Mouse (Mus musculus) T-helper 2 cell (primary cell): ENCODE measurements around the gene Rgma.

Experiments
- in situ Hi-C: fragments of 300-600 bp; cut with MboI, MseI; formaldehyde crosslinking; loops from one replicate; pipeline ENCODE4 v1.15.1; 2025; ENCODE audit warnings: high pct_unique_total_duplicates

The Rgma gene

DNA sequence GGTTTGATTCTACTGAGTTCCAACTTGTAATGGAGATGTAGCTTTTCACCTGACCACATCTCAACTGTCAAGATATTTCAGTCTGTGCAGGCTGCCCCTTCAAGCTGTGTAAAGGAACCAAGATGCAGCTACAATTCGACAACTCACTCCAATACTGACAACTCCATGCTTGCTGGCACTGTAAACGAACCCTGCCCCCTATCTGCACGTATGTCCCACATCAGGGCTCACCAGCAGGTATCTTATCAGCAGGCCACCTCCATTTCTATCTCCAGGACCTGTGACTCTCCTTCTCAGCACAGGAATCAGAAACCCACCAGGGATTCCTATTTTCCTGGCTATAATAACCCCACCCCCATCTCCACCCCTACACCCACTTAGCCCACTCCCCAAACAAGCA, 53.2 kb downstream of the Rgma start:
- in situ Hi-C loops: no loop called here

DNA sequence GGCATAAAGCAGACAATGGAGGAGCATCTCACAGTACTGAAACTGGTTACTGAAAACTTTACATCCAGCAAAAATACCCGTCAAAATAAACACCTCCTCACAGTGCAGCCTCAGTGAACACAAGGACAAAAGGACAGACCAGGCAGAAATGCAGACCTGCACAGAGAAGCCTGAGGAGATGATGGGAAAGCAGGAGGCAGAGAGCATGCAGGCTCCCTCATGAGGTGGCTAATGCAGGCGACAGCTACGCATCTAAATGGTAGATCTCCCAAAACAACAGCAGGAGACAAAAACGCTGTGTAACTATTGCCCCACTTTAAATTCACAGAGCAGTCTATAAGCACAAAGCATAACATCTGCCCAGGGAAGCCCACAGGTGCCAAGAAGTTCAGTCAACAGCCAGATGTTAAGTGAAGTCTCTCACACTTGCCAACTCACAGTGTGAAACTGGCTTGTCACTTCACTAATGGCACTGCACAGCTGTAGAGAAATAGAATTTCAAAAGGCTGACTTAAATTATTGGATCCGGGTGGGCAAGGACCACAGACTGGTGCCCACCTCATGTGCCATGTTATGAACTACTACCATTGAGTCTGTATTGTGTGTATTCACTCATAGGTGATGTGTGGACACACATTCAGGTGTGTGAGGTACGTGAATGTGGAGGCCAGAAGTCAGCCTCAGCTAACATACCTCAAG, 58.5 kb downstream of the Rgma start:
- in situ Hi-C loops: loop anchor here (10.0 kb wide), 1 partner anchor 201 kb away; no protein-coding TSS in a partner anchor

DNA sequence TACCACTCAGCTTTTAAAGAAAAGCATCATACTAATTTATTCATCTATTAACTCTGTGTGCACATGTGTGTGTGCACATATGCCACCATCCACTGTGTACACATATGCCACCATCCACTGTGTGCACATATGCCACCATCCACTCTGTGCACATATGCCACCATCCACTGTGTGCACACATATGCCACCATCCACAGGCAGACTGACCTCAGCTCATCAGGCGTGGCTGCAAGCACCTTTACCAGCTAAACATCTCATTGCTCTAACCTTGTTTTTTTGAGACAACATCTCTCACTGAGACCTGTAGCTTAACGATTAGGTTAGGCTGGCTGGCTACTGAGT, 59.0 kb downstream of the Rgma start:
- in situ Hi-C loops: loop anchor here (10.0 kb wide), 1 partner anchor 200 kb away; no protein-coding TSS in a partner anchor

DNA sequence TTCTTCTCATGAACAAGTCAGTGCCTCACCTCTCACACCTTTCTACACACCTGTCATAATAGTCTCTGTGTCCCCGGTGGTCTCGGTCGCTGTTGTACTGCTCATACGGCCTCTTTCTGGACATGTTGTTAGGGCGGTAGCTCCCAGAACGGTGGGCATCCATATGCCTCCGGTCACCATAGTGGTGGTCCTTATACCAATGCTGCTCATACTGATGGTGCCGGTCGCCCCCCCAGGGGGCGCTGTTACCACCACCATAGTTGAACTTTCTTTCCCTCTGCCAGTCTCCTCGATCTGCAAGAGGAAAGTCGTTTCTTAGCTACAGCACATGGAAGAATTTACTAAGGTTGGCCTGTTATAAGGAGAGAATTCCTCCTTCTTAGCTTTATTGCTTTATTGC, 60.4 kb downstream of the Rgma start:
- in situ Hi-C loops: loop anchor here (10.0 kb wide), 1 partner anchor 199 kb away; no protein-coding TSS in a partner anchor

DNA sequence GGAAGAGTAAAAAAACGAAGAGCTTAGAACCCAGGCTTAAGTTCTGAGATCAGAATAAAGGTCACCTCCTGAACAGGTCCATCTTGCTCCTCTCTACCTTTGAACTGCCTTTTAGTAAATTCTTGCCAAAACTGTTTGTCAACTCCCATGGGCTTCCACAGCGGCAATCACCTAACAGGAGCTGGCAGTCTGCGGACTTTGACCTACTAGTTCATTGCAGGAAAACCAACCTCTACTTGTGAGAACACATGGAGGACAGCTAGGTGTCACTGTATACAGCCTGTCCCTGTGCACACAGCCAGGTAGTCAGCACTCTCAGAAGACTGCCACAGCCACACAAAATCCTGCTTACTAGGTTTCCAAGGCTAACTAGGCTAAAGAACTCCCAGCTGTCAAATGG, 66.5 kb downstream of the Rgma start:
- in situ Hi-C loops: no loop called here

DNA sequence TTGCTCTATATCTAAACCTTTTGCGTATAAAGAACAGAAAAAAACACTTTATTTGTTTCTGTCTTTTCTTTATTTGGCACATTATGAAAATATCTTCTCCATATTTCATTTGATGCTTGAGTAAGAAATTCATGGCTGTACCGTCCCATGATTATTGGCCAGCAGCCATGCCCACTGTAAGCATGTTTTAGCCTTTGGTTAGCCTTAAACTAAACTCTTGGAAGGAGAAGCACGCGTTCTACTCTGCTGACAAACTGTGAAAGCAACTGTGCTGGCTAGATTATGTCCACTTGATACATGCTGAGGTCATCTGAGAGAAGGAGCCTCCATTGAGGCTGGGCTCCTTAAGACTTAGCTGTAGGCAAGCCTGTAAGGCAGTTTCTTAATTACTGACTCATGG, 66.9 kb downstream of the Rgma start:
- in situ Hi-C loops: no loop called here

DNA sequence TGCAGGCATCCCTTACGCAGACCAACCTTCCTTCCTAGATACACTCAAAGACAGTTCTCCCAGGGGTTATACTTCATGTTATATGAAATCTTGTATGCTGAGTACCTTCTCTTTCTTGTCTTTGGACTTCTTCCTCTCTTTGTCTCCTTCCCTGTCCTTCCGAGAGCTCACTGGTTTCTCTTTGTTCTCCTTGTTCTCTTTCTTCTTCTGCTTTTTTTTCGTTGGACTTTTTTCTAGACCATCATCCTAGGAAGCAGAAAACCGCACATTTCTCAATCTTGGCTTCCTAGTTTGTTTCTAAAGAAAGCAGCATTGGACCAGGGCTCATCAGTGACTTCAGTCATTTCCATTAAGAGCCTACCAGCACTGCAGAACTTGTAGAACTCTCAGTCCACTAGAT, 76.3 kb downstream of the Rgma start:
- in situ Hi-C loops: loop anchor here (5.0 kb wide), 1 partner anchor 41 kb away; no protein-coding TSS in a partner anchor

DNA sequence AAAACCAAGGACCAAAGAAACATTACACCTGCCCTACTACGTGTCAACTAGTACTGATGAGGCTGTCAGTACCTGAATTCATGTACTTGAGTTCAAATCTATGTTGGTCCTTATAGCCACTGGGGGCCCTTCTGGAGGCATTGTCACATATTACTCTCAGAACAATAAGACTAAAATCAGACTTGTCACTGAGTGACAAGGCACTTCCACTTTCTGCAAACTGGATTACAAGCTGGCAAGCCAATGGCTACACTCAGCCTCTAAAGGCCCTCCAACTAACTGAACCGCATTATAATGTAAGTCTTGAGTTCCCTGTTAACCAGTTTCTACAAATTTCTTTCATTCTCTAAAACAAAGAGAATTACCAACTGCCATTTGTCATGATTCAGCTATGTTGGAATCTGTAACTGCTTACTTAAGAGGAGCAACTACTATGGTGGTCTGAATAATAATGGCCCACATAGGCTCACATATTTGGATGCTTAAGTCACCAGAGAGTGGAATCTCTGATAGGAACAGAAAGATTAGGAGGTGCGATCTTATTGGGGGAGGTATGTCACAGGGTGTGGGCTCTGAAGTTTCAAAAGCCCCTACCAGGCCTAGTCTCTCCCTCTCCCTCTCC, 77.0 kb downstream of the Rgma start:
- in situ Hi-C loops: loop anchor here (5.0 kb wide), 1 partner anchor 40 kb away; no protein-coding TSS in a partner anchor

DNA sequence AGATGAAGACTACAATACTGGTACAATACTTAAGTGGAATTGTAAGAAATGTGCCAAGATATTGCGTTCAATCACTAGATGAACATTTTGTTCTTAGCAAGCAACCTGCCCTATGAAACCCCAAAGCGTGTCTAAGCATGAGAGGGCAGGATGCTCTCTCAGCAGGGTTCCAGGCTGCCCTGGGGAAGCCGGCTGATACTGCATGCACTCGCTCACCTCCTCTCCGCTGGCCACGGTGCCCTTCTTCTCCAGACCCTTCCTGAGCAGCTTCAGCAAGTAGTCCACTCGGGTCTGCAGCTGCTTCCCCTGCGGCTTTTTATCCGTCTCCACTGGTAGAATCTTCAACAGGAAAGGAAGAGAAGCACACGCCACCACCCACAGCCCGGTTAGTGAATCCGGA, 78.8 kb downstream of the Rgma start:
- in situ Hi-C loops: loop anchor here (5.0 kb wide), 1 partner anchor 38 kb away; no protein-coding TSS in a partner anchor

DNA sequence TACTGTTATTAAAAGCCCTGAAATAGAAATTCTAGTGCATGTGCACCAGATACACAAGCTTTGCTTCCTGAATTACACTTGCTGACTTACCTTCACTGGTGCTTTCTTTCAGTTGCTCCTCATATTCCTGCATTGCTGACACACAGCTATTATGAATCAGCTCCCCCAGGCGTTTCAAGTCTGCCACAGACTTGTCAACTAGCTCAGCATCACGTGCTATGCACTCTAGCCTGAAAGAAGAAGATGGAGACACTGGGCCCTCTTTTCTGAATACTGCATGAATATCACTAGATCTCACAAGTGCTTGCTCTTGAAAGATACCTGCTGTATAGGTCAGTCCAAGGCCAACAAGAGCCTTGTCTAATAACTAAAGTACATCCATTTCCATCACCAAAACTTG, 88.2 kb downstream of the Rgma start:
- in situ Hi-C loops: no loop called here

DNA sequence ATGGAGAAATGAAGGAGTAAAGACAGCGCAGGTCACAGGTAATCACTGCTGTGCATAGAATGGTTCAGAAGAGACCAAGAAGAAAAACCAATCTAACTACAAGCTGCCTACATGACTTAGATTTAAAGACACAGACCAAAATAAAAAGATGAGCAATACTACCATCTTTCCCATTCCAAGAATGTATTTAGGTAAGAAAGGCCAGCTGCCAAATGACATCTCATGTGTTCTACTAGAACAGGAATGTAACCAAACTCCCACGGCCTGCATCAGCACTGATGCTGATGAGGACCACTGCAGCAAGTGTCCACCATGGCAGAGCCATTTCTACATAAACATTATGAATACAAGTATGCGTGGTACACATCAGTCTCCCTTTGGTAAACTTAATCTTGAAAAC, 92.4 kb downstream of the Rgma start:
- in situ Hi-C loops: no loop called here
